In genomic region chr6:92862599-92862998, GRCm38 (mm10) we compare ENCODE assay signal across 23 mouse cellular contexts. TPM values are rescaled to one million over a fixed set of nuclear protein-coding genes. Genes with fewer than 3 reads are reported as not detected.
A peak's percentile ranks its signal among the peaks of the same experiment; 100 is the strongest.
DNase-seq lines count a peak whose midpoint lies in the region; ATAC-seq and TF ChIP-seq lines count a peak whose summit lies in the region.
"Had no signal": no experiment of that assay in that cellular context is flagged by ENCODE, and none has a peak within 500 bp of the region (broad histone marks: within the 10 kb centered on the region; RNA-seq: fewer than 3 reads in every experiment).

No protein-coding gene starts in this region.

- TF ChIP-seq EP300 in heart, adult 2 months (IDR thresholded peaks at IDR 0.05; ENCODE audit: insufficient read depth, low read depth, low read length), result peak; percentile 94

- no peaks in the 10 kb centered on the region; the same call in 1 of the 2 replicates for H3K79me2 ChIP-seq in heart, adult 2 months (replicated peaks; ENCODE audit: control insufficient read depth, insufficient read depth, low read length)

- peak; percentile 19 for DNase-seq in embryonic facial prominence, embryonic 14.5 days (ENCODE audit: low spot score)
- DNase-seq in embryonic facial prominence, embryonic 10.5 days (ENCODE audit: low spot score), result no peak
- peak in 1 of 2 experiments; percentile 39 for DNase-seq in heart, adult 2 months
- no peak for DNase-seq in heart, adult 8-10 months (ENCODE audit: low spot score)
- DNase-seq in thymus, postnatal 4 days, result no peak
- DNase-seq: adrenal gland, adult 8-10 months; adrenal gland, postnatal 36 days; B cell, adult 2 months; cerebellum, adult 2 months; cerebellum, postnatal 10 days; gastrocnemius, postnatal 14 days; kidney, adult 2 months had no signal

- no peaks in the 10 kb centered on the region for H3K4me1 ChIP-seq in embryonic facial prominence, embryonic 14.5 days (ENCODE audit: control insufficient read depth, insufficient read depth, low read length)
- H3K4me1 ChIP-seq in embryonic facial prominence, embryonic 10.5 days, result peaks cover 10% of the 10 kb centered on the region
- H3K4me1 ChIP-seq in heart, adult 2 months (ENCODE audit: control insufficient read depth, insufficient read depth, low read length), result peaks cover 6% of the 10 kb centered on the region
- H3K4me1 ChIP-seq in heart, embryonic 12.5 days (replicated peaks), result peaks cover 27% of the 10 kb centered on the region
- H3K4me1 ChIP-seq in heart, embryonic 16.5 days (ENCODE audit: control insufficient read depth, insufficient read depth, low read length), result peaks cover 17% of the 10 kb centered on the region
- H3K4me1 ChIP-seq: hindbrain, embryonic 10.5 days had no signal

- no peak for TF ChIP-seq CTCF in heart, adult 2 months (IDR thresholded peaks at IDR 0.05)

- intact Hi-C loops in heart, adult 2 months (cut with DNase I), result no loop called here

- H3K4me3 ChIP-seq in embryonic facial prominence, embryonic 14.5 days (ENCODE audit: low read depth, low read length), result no peak overlapping the region
- no peak overlapping the region for H3K4me3 ChIP-seq in embryonic facial prominence, embryonic 10.5 days
- H3K4me3 ChIP-seq in heart, adult 2 months, result no peak overlapping the region
- H3K4me3 ChIP-seq in heart, embryonic 12.5 days, result no peak overlapping the region
- H3K4me3 ChIP-seq in heart, embryonic 16.5 days (ENCODE audit: low read length), result no peak overlapping the region
- H3K4me3 ChIP-seq: forebrain, embryonic 15.5 days; hindbrain, embryonic 10.5 days had no signal

- 77% methylated on average over 9 of the region's 9 CpGs for WGBS in embryonic facial prominence, embryonic 14.5 days
- 84% methylated on average over 9 of the region's 9 CpGs for WGBS in embryonic facial prominence, embryonic 10.5 days
- WGBS in heart, adult 2 months, result 61% methylated on average over 9 of the region's 9 CpGs
- 45% methylated on average over 9 of the region's 9 CpGs for WGBS in heart, embryonic 12.5 days
- WGBS in heart, embryonic 16.5 days, result 45% methylated on average over 9 of the region's 9 CpGs

- ATAC-seq in embryonic facial prominence, embryonic 14.5 days (ENCODE audit: low read depth), result no peak
- ATAC-seq in heart, embryonic 12.5 days (ENCODE audit: insufficient number of reproducible peaks, low FRiP score), result no peak
- peak; percentile 75 for ATAC-seq in heart, embryonic 16.5 days (replicated peaks; ENCODE audit: extremely low read depth, insufficient read depth, low FRiP score)
- ATAC-seq in inflammation-experienced regulatory T-cells, adult 6 months, result no peak
- ATAC-seq: CD4-positive, CD25-positive, alpha-beta regulatory T cell, adult 4 months; forebrain, embryonic 15.5 days; intestine, embryonic 16.5 days had no signal

- TF ChIP-seq POLR2A in heart, adult 2 months (IDR thresholded peaks at IDR 0.05; ENCODE audit: insufficient read depth, low read depth, low read length), result no peak

- peaks cover 11% of the 10 kb centered on the region; the same call in 1 of the 2 replicates for H3K36me3 ChIP-seq in embryonic facial prominence, embryonic 14.5 days (ENCODE audit: control insufficient read depth, insufficient read depth, low read length)
- peaks cover 34% of the 10 kb centered on the region for H3K36me3 ChIP-seq in embryonic facial prominence, embryonic 10.5 days (replicated peaks)
- H3K36me3 ChIP-seq in heart, adult 2 months (ENCODE audit: control insufficient read depth, insufficient read depth, low read length), result peaks cover 13% of the 10 kb centered on the region
- H3K36me3 ChIP-seq in heart, embryonic 12.5 days, result peaks cover 33% of the 10 kb centered on the region
- peaks cover 16% of the 10 kb centered on the region; the same call in 1 of the 2 replicates for H3K36me3 ChIP-seq in heart, embryonic 16.5 days (ENCODE audit: control insufficient read depth, insufficient read depth)
- H3K36me3 ChIP-seq: forebrain, embryonic 15.5 days; G1E; hindbrain, embryonic 10.5 days had no signal

- H3K27ac ChIP-seq in embryonic facial prominence, embryonic 14.5 days (replicated peaks; ENCODE audit: low read depth, low read length), result no peak overlapping the region
- no peak overlapping the region for H3K27ac ChIP-seq in embryonic facial prominence, embryonic 10.5 days (replicated peaks)
- peak overlapping the region; percentile 40; the same call in 1 of the 2 replicates for H3K27ac ChIP-seq in heart, adult 2 months
- H3K27ac ChIP-seq in heart, embryonic 12.5 days (ENCODE audit: poor library complexity, severe bottlenecking), result peak overlapping the region; percentile 46
- H3K27ac ChIP-seq in heart, embryonic 16.5 days (ENCODE audit: low read length), result peak overlapping the region; percentile 70
- H3K27ac ChIP-seq: forebrain, embryonic 15.5 days; hindbrain, embryonic 10.5 days; hindbrain, embryonic 14.5 days had no signal

- H3K4me2 ChIP-seq in embryonic facial prominence, embryonic 14.5 days (ENCODE audit: low read depth, low read length), result no peak overlapping the region
- H3K4me2 ChIP-seq in heart, embryonic 12.5 days, result no peak overlapping the region
- no peak overlapping the region for H3K4me2 ChIP-seq in heart, embryonic 16.5 days (ENCODE audit: low read depth, low read length)
- H3K4me2 ChIP-seq: forebrain, embryonic 15.5 days; hindbrain, embryonic 14.5 days had no signal

- no peaks in the 10 kb centered on the region for H3K27me3 ChIP-seq in embryonic facial prominence, embryonic 14.5 days (replicated peaks; ENCODE audit: control insufficient read depth, insufficient read depth, low read length)
- no peaks in the 10 kb centered on the region for H3K27me3 ChIP-seq in embryonic facial prominence, embryonic 10.5 days (replicated peaks; ENCODE audit: low read depth, poor library complexity, severe bottlenecking)
- no peaks in the 10 kb centered on the region for H3K27me3 ChIP-seq in heart, adult 2 months (ENCODE audit: control insufficient read depth, insufficient read depth, low read length)
- no peaks in the 10 kb centered on the region for H3K27me3 ChIP-seq in heart, embryonic 12.5 days (replicated peaks)
- no peaks in the 10 kb centered on the region for H3K27me3 ChIP-seq in heart, embryonic 16.5 days (ENCODE audit: control insufficient read depth, insufficient read depth, low read length)
- H3K27me3 ChIP-seq: forebrain, embryonic 15.5 days had no signal

- no peaks in the 10 kb centered on the region for H3K9me3 ChIP-seq in embryonic facial prominence, embryonic 14.5 days (ENCODE audit: control insufficient read depth, low read length)
- no peaks in the 10 kb centered on the region for H3K9me3 ChIP-seq in embryonic facial prominence, embryonic 10.5 days
- no peaks in the 10 kb centered on the region for H3K9me3 ChIP-seq in heart, embryonic 12.5 days (replicated peaks)
- no peaks in the 10 kb centered on the region for H3K9me3 ChIP-seq in heart, embryonic 16.5 days (replicated peaks; ENCODE audit: control insufficient read depth, low read length)
- H3K9me3 ChIP-seq: forebrain, embryonic 15.5 days; hindbrain, embryonic 10.5 days had no signal

- H3K9ac ChIP-seq in embryonic facial prominence, embryonic 14.5 days (ENCODE audit: low read depth, low read length), result no peak overlapping the region
- no peak overlapping the region for H3K9ac ChIP-seq in heart, adult 2 months (ENCODE audit: low read depth, low read length)
- H3K9ac ChIP-seq in heart, embryonic 12.5 days, result no peak overlapping the region
- 0 out of 2 replicates have a peak overlapping the region, but pooled peaks have one; percentile 1 for H3K9ac ChIP-seq in heart, embryonic 16.5 days (ENCODE audit: low read length)
- H3K9ac ChIP-seq: forebrain, embryonic 15.5 days; hindbrain, embryonic 14.5 days had no signal

RNA-seq across cellular contexts. Expression of gene Gm15737, which starts 6.6 kb away (rescaled TPM):
- polyA plus RNA-seq in embryonic facial prominence, embryonic 14.5 days (2014; fragmentation: Nextera tagmentation; extraction: Ambion mirVana), result 0.10 and 0.12 TPM in 2 replicates
- polyA plus RNA-seq in embryonic facial prominence, embryonic 10.5 days (2016; fragmentation: Nextera tagmentation; extraction: Ambion mirVana), result not detected in 2 replicates
- under 1 TPM; 0.36 to 0.52 TPM for total RNA-seq in heart, adult 2 months (2021)
- polyA plus RNA-seq in heart, adult 2 months (2012; rRNA removed), result 0.12 and 0.56 TPM in 2 replicates
- total RNA-seq in heart, adult 8-10 months (2022), result under 1 TPM; 0.20 to 0.72 (median 0.27) TPM
- 0.10 and 0.13 TPM in 2 replicates for polyA plus RNA-seq in heart, embryonic 12.5 days (2016; fragmentation: Nextera tagmentation; extraction: Ambion mirVana)
- polyA plus RNA-seq in heart, embryonic 16.5 days (2015; fragmentation: Nextera tagmentation; extraction: Ambion mirVana), result 0.31 and 0.34 TPM in 2 replicates
- not detected for polyA plus RNA-seq in inflammation-experienced regulatory T-cells, adult 6 months (2017; shearing (Covaris generic))
- total RNA-seq: adrenal gland, postnatal 36 days had no signal
- polyA plus RNA-seq: CD4-positive, CD25-positive, alpha-beta regulatory T cell, adult 4 months; cerebellum, adult 2 months; embryonic facial prominence, embryonic 11.5 days; forebrain, embryonic 11.5 days; forebrain, embryonic 15.5 days; G1E; intestine, embryonic 16.5 days; kidney, adult 2 months had no signal

RNA-seq across cellular contexts. Expression of gene A730049H05Rik, which starts 46.3 kb away (rescaled TPM):
- 0.58 and 0.61 TPM in 2 replicates for polyA plus RNA-seq in embryonic facial prominence, embryonic 14.5 days (2014; fragmentation: Nextera tagmentation; extraction: Ambion mirVana)
- polyA plus RNA-seq in embryonic facial prominence, embryonic 10.5 days (2016; fragmentation: Nextera tagmentation; extraction: Ambion mirVana), result 1.5 TPM in 2 replicates
- under 1 TPM in 1 of 2 experiments, not detected in 1; 0.30 TPM for total RNA-seq in heart, adult 2 months (2021)
- 0.06 TPM in 1 of 2 replicates, not detected in the other for polyA plus RNA-seq in heart, adult 2 months (2012; rRNA removed)
- total RNA-seq in heart, adult 8-10 months (2022), result under 1 TPM; 0.11 to 0.22 (median 0.16) TPM
- 4.8 and 5.0 TPM in 2 replicates for polyA plus RNA-seq in heart, embryonic 12.5 days (2016; fragmentation: Nextera tagmentation; extraction: Ambion mirVana)
- polyA plus RNA-seq in heart, embryonic 16.5 days (2015; fragmentation: Nextera tagmentation; extraction: Ambion mirVana), result 2.3 and 2.5 TPM in 2 replicates
- under 1 TPM in 1 of 3 experiments, not detected in 2; 0.27 TPM for polyA plus RNA-seq in inflammation-experienced regulatory T-cells, adult 6 months (2017; shearing (Covaris generic))
- total RNA-seq: gastrocnemius, postnatal 14 days had no signal
- polyA plus RNA-seq: CD4-positive, CD25-positive, alpha-beta regulatory T cell, adult 4 months; G1E had no signal

Comparison
In these comparisons a context has a peak if more than half of its experiments do, and no peak if none do; other contexts are left out.
1. H3K27ac ChIP-seq: peak in heart, adult 2 months (single experiment), heart, embryonic 12.5 days (single experiment) and heart, embryonic 16.5 days (single experiment); none in embryonic facial prominence, embryonic 14.5 days (single experiment) and embryonic facial prominence, embryonic 10.5 days (single experiment).